Mouse (Mus musculus) stomach, embryonic 14.5 days (tissue): ENCODE measurements around the gene Sh3bp5. TPM values are rescaled to one million over a fixed set of nuclear protein-coding genes. Genes with fewer than 3 reads are reported as not detected.

Experiments
- ATAC-seq: fragments of 200-750 bp; cut with Nextera tagmentation; 2 replicates; pipeline ENCODE4 v1.8.0; 2017; ENCODE audit warnings: low read depth, moderate TSS enrichment; ENCODE audit not compliant: insufficient number of reproducible peaks, insufficient read depth, low FRiP score
- H3K27ac ChIP-seq: fragments of 300-500 bp; sonication (generic); 2 replicates; pipeline ENCODE4 v1.5.1; 2014; ENCODE audit warnings: mild to moderate bottlenecking, low read length, moderate library complexity, mixed read lengths
- H3K27me3 ChIP-seq: fragments of 300-500 bp; sonication (generic); 2 replicates; pipeline ENCODE4 v1.6.1; 2014; ENCODE audit warnings: low read length, control low read depth, mixed read lengths; ENCODE audit not compliant: control insufficient read depth, insufficient read depth
- H3K36me3 ChIP-seq: fragments of 300-500 bp; sonication (generic); 2 replicates; pipeline ENCODE4 v1.6.1; 2014; ENCODE audit warnings: mild to moderate bottlenecking, control low read depth, low read length, moderate library complexity, mixed read lengths; ENCODE audit not compliant: control insufficient read depth, insufficient read depth
- H3K4me1 ChIP-seq: fragments of 300-500 bp; sonication (generic); 2 replicates; pipeline ENCODE4 v1.6.1; 2014; ENCODE audit warnings: low read length, control low read depth, mixed read lengths; ENCODE audit not compliant: control insufficient read depth, insufficient read depth
- H3K4me2 ChIP-seq: fragments of 300-500 bp; sonication (generic); replicated peaks from 2 replicates; pipeline ENCODE4 v1.6.1; 2014; ENCODE audit warnings: low read depth, low read length, control low read depth
- H3K4me3 ChIP-seq: fragments of 300-500 bp; sonication (generic); 2 replicates; pipeline ENCODE4 v1.5.1; 2014; ENCODE audit warnings: low read depth, low read length, control low read depth
- H3K9ac ChIP-seq: fragments of 300-500 bp; sonication (generic); replicated peaks from 2 replicates; pipeline ENCODE4 v1.6.1; 2014; ENCODE audit warnings: low read depth, mild to moderate bottlenecking, control low read depth, low read length, moderate library complexity, mixed read lengths
- H3K9me3 ChIP-seq: fragments of 300-500 bp; sonication (generic); 2 replicates; pipeline ENCODE4 v1.6.1; 2016; ENCODE audit warnings: low read depth, low read length, control low read depth; ENCODE audit not compliant: control insufficient read depth
- WGBS: fragments of 180-500 bp; shearing (Covaris S2); extraction: QIAGEN DNeasy Blood & Tissue Kit; methylation state at CpG from one replicate; pipeline ENCODE4 v1.1.7; 2014; 5-methylcytosine and 5-hydroxymethylcytosine counted together
- polyA plus RNA-seq: library from polyadenylated mRNA; unstranded; fragments of >200 nt; fragmentation: Nextera tagmentation; extraction: Ambion mirVana; gene quantifications from 2 replicates; pipeline ENCODE4 v1.2.1, GENCODE M21; 2014

Gene Sh3bp5
- polyA plus RNA-seq, 1 experiment from 2014 or later, result 8.9 TPM

- Histone ChIP-seq H3K27me3 (no peaks in the 10 kb centered on the region), H3K4me1 (no peaks in the 10 kb centered on the region), H3K9me3 (no peaks in the 10 kb centered on the region), H3K4me2 (no peak overlapping the region), H3K4me3 (no peak overlapping the region), H3K36me3 (peaks cover 16% of the 10 kb centered on the region), H3K9ac (no peak overlapping the region), H3K27ac (no peak overlapping the region)
- no peak for ATAC-seq
- WGBS, result 86% methylated on average over 8 of the region's 8 CpGs
These were observed 92.6 kb downstream of the Sh3bp5 start for GRCm38 (mm10) chr14:31343241-31343640.

DNA sequence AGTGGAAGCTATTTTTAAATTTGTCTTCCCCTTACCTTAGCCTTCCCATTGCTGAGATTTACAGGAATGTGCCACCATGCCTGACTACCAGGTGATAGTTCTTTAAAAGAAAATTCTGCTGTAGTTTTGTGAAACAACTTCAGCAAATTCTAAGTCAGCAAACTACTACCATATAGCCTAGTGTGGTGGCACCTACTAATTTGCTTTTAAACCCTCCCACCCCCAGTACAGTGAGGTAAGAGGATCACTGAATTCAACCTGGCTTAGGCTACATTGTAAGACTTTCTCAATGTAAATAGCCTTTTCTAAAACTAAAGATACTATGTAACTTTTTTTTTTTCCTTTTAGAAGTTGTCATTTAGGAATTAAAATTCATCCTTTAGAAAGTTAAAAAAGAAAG, 97.9 kb downstream of the Sh3bp5 start:
- Histone ChIP-seq H3K27me3 (no peaks in the 10 kb centered on the region), H3K9ac (no peak overlapping the region), H3K36me3 (peaks cover 3% of the 10 kb centered on the region; the same call in 1 of the 2 replicates), H3K9me3 (no peaks in the 10 kb centered on the region), H3K4me3 (peak overlapping the region; percentile 83; the same call in 1 of the 2 replicates), H3K4me1 (peaks cover 4% of the 10 kb centered on the region), H3K4me2 (peak overlapping the region; percentile 48; the same call in 1 of the 2 replicates), H3K27ac (no peak overlapping the region)
- no peak for ATAC-seq

- peaks cover 4% of the 10 kb centered on the region for H3K4me1 ChIP-seq
- no peak for ATAC-seq
- H3K9ac ChIP-seq, result peak overlapping the region; percentile 92
- 42% methylated on average over 7 of the region's 7 CpGs for WGBS
- peak overlapping the region; percentile 48 for H3K4me2 ChIP-seq
- H3K4me3 ChIP-seq, result peak overlapping the region; percentile 83
- no peaks in the 10 kb centered on the region for H3K27me3 ChIP-seq
- peaks cover 3% of the 10 kb centered on the region; the same call in 1 of the 2 replicates for H3K36me3 ChIP-seq
- no peak overlapping the region for H3K27ac ChIP-seq
- H3K9me3 ChIP-seq, result no peaks in the 10 kb centered on the region
These were observed 98.5 kb downstream of the Sh3bp5 start for GRCm38 (mm10) chr14:31337406-31337805.

GRCm38 (mm10) chr14:31336369-31337155, 99.3 kb downstream of the Sh3bp5 start, which contains the start of gene Capn7:
Gene Capn7, plus strand, starts transcription at chr14:31336638.
- Histone ChIP-seq H3K9me3 (no peaks in the 10 kb centered on the region), H3K4me3 (peak within 1 kb of the TSS; percentile 83), H3K27ac (peak within 1 kb of the TSS; percentile 96), H3K36me3 (peaks cover 3% of the 10 kb centered on the region; the same call in 1 of the 2 replicates), H3K4me2 (peak within 1 kb of the TSS; percentile 48), H3K4me1 (peaks cover 4% of the 10 kb centered on the region), H3K9ac (peak within 1 kb of the TSS; percentile 92), H3K27me3 (no peaks in the 10 kb centered on the region)
- peak; percentile 97 for ATAC-seq
- under 1% methylated on average over 69 of the region's 78 CpGs for WGBS

GRCm38 (mm10) chr14:31335765-31336164, 100.1 kb downstream of the Sh3bp5 start:
- Histone ChIP-seq H3K9ac (no peak overlapping the region), H3K4me3 (peak overlapping the region; percentile 83), H3K4me1 (peaks cover 4% of the 10 kb centered on the region), H3K27ac (no peak overlapping the region), H3K9me3 (no peaks in the 10 kb centered on the region), H3K4me2 (peak overlapping the region; percentile 21), H3K36me3 (peaks cover 3% of the 10 kb centered on the region; the same call in 1 of the 2 replicates), H3K27me3 (no peaks in the 10 kb centered on the region)
- ATAC-seq, result no peak
- WGBS, result 48% methylated on average over 3 of the region's 3 CpGs

- no peak for ATAC-seq
- 83% methylated on average over 4 of the region's 4 CpGs for WGBS
- no peak overlapping the region for H3K4me3 ChIP-seq
- no peaks in the 10 kb centered on the region for H3K36me3 ChIP-seq
- H3K27me3 ChIP-seq, result no peaks in the 10 kb centered on the region
- no peak overlapping the region for H3K9ac ChIP-seq
- no peak overlapping the region for H3K4me2 ChIP-seq
- no peaks in the 10 kb centered on the region for H3K4me1 ChIP-seq
- H3K27ac ChIP-seq, result no peak overlapping the region
- H3K9me3 ChIP-seq, result no peaks in the 10 kb centered on the region
These were observed 104.9 kb downstream of the Sh3bp5 start for GRCm38 (mm10) chr14:31330957-31331356.

- Histone ChIP-seq H3K4me2 (no peak overlapping the region), H3K9ac (no peak overlapping the region), H3K27ac (no peak overlapping the region), H3K9me3 (no peaks in the 10 kb centered on the region), H3K4me1 (no peaks in the 10 kb centered on the region), H3K36me3 (no peaks in the 10 kb centered on the region), H3K27me3 (no peaks in the 10 kb centered on the region), H3K4me3 (no peak overlapping the region)
- no peak for ATAC-seq
- 50% methylated on average over 2 of the region's 2 CpGs for WGBS
These were observed 106.1 kb downstream of the Sh3bp5 start for GRCm38 (mm10) chr14:31329741-31330140.

- ATAC-seq, result no peak
- no peaks in the 10 kb centered on the region for H3K4me1 ChIP-seq
- H3K27ac ChIP-seq, result no peak overlapping the region
- WGBS, result 76% methylated on average over 4 of the region's 4 CpGs
- no peak overlapping the region for H3K4me3 ChIP-seq
- no peak overlapping the region for H3K4me2 ChIP-seq
- no peaks in the 10 kb centered on the region for H3K27me3 ChIP-seq
- H3K9me3 ChIP-seq, result no peaks in the 10 kb centered on the region
- H3K9ac ChIP-seq, result no peak overlapping the region
- H3K36me3 ChIP-seq, result no peaks in the 10 kb centered on the region
These were observed 108.2 kb downstream of the Sh3bp5 start for GRCm38 (mm10) chr14:31327681-31328080.
